Mouse (Mus musculus) gastrocnemius, postnatal 14 days (tissue): ENCODE measurements at regions not wholly inside any gene's neighbourhood (a gene's known extent, or its start where the extent isn't known, plus 50 kb on each side); places are given as distances from the start of the nearest gene placed in this dataset.

ENCODE experiments used
- DNase-seq: peaks from one replicate; pipeline ENCODE4 v3.0.0; 2021; ENCODE audit warnings: mixed read lengths
- intact Hi-C: fragments of 180-260 bp; cut with DNase I; formaldehyde crosslinking; loops from one replicate; pipeline ENCODE4 v1.15.1; 2025; ENCODE audit warnings: low total_unique reads

GRCm38 (mm10) chr1:187556718-187557117, 51.9 kb upstream of the Esrrg start:
- intact Hi-C loops = no loop called here
- no peak for DNase-seq
